Mouse (Mus musculus) megakaryocyte progenitor cell, adult 5-6 weeks (primary cell): ENCODE measurements around the gene 4933427D14Rik. TPM values are rescaled to one million over a fixed set of nuclear protein-coding genes. Genes with fewer than 3 reads are reported as not detected.
"Not testable (repeated sequence)": the region's sequence is repeated elsewhere in the genome, so short reads cannot be mapped to it uniquely, and the experiment has no call there.

Source experiments
- ATAC-seq: replicated peaks from 2 replicates; pipeline ENCODE4 v1.8.0; 2016; ENCODE audit warnings: mild to moderate bottlenecking, moderate TSS enrichment, inconsistent platforms; ENCODE audit not compliant: poor library complexity
- total RNA-seq, 2 experiments: library from RNA; stranded (forward) in 1 of 2; stranded (reverse) in 1 of 2; fragments of 157-497, 149-512 nt in 1 of 2; fragments of 200-1000 nt in 1 of 2; gene quantifications; 2 replicates each; pipeline versions ENCODE4 v1.2.3 to v1.2.4; 2015 to 2017

Gene 4933427D14Rik
- total RNA-seq, 2 experiments from 2014 or later: 6.2 to 7.8 TPM

- no peak for ATAC-seq
Observed at GRCm38 (mm10) chr11:72205256-72205655, 2.0 kb downstream of the 4933427D14Rik start.

GRCm38 (mm10) chr11:72203440-72203839, 3.8 kb downstream of the 4933427D14Rik start:
- no peak for ATAC-seq

GRCm38 (mm10) chr11:72196506-72196905, 10.8 kb downstream of the 4933427D14Rik start:
- no peak for ATAC-seq

GRCm38 (mm10) chr11:72194259-72194658, 13.0 kb downstream of the 4933427D14Rik start:
- no peak for ATAC-seq

- ATAC-seq: no peak
Observed at GRCm38 (mm10) chr11:72190857-72191256, 16.4 kb downstream of the 4933427D14Rik start.

GRCm38 (mm10) chr11:72184252-72184651, 23.0 kb downstream of the 4933427D14Rik start:
- ATAC-seq: no peak

GRCm38 (mm10) chr11:72181136-72181535, 26.1 kb downstream of the 4933427D14Rik start:
- no peak for ATAC-seq

- no peak for ATAC-seq
Observed at GRCm38 (mm10) chr11:72180556-72180955, 26.7 kb downstream of the 4933427D14Rik start.

GRCm38 (mm10) chr11:72176553-72176952, 30.7 kb downstream of the 4933427D14Rik start:
- ATAC-seq: no peak

GRCm38 (mm10) chr11:72175966-72176365, 31.3 kb downstream of the 4933427D14Rik start:
- no peak for ATAC-seq

- ATAC-seq: no peak
Observed at GRCm38 (mm10) chr11:72174721-72175120, 32.5 kb downstream of the 4933427D14Rik start.

GRCm38 (mm10) chr11:72173506-72173905, 33.8 kb downstream of the 4933427D14Rik start:
- no peak for ATAC-seq

- not testable (repeated sequence) for ATAC-seq
Observed at GRCm38 (mm10) chr11:72171906-72172305, 35.4 kb downstream of the 4933427D14Rik start.

- ATAC-seq: no peak
Observed at GRCm38 (mm10) chr11:72169871-72170270, 37.4 kb downstream of the 4933427D14Rik start.

- no peak for ATAC-seq
Observed at GRCm38 (mm10) chr11:72163198-72163597, 44.1 kb downstream of the 4933427D14Rik start.

- ATAC-seq: no peak
Observed at GRCm38 (mm10) chr11:72156624-72157023, 50.6 kb downstream of the 4933427D14Rik start.

GRCm38 (mm10) chr11:72155981-72156428, 51.3 kb downstream of the 4933427D14Rik start:
- ATAC-seq: no peak

GRCm38 (mm10) chr11:72155186-72155980, 51.9 kb downstream of the 4933427D14Rik start:
- no peak for ATAC-seq

GRCm38 (mm10) chr11:72153122-72153862, 54.0 kb downstream of the 4933427D14Rik start:
- no peak for ATAC-seq

- no peak for ATAC-seq
Observed at GRCm38 (mm10) chr11:72151120-72151519, 56.1 kb downstream of the 4933427D14Rik start.

GRCm38 (mm10) chr11:72147910-72148309, 59.3 kb downstream of the 4933427D14Rik start:
- ATAC-seq: no peak

GRCm38 (mm10) chr11:72145877-72146248, 61.4 kb downstream of the 4933427D14Rik start:
- no peak for ATAC-seq
